Mouse (Mus musculus): ENCODE results near the gene Lrrc2.

Gene Lrrc2

DNA sequence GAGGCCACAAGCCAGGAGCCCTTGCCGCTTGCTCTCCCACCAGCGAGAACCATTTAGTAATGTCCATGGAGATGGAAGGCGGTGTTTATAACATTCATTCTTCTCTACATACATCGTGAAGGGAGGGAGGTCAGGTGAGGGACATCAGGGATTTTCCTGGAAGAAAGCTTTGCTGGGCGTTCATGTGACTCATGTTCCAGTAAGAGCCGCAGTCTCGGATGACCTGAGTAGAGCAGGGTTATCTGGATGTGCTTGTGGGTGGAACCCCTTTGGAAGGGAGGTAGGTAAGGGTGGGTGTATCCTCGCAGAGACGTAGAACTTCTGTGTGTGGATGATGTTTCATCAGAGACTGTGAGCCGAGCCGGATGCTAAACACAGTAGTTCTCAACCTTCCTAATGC, at the start of gene Lrrc2:
Gene Lrrc2, plus strand, starts transcription at position 149 of the 400 bp plus-strand sequence.
- no peak for DNase-seq (ENCODE audit: inconsistent age in 2 of 2, low spot score in 1 of 2)

DNA sequence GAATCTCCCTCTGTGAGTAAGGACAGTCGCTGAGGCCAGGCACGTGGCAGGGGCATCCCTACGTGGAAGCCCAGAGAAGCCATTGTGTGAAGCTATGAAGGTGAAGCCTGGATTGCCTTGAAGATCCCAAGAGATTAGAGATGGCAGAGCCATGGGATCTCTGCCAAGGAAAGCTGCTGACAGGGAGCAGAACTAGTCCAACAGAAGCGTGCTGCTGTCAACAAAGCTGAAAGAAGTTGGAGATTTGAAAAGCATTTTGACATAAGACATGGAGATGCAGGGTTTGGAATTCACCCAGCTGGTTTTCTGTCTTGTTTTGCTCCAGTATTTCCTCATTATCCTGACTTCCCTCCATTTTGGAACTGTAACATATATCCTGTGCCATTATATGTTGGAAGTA, 49.1 kb upstream of the Lrrc2 start:
- peak in 1 of 2 experiments; percentile 48 for DNase-seq (ENCODE audit: inconsistent age in 2 of 2, low spot score in 1 of 2)

DNA sequence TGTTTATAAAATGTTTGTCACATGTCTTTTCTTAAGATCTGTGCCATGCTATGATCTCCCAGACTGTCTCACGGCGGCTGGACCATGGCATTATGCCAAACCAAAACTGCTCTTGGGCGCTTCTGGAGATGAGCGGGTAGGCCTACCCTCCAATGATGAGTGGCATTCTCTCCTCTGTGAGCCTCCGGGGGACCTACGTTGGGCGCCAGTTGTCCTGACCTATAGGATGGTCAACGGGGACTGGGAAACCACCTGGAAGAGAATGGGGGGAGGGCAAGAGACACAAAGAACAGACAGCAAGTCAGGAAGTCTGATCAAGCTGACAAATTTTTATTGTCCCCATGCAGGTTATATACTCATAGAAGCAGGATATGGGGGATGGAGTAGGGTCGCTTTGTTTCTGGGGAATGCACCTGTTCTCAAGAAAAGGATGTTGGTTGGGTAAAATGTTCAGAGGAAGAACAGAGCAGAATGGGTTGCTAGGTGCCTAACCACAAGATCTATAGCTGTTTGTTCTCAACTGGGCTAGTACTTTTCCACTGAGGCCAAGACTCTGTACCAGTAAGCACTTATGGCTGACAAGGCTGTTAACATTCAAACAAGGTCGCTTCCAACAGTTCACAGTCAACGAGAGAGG, 44.0 kb upstream of the Lrrc2 start:
- DNase-seq (ENCODE audit: inconsistent age in 2 of 2, low spot score in 1 of 2): no peak

DNA sequence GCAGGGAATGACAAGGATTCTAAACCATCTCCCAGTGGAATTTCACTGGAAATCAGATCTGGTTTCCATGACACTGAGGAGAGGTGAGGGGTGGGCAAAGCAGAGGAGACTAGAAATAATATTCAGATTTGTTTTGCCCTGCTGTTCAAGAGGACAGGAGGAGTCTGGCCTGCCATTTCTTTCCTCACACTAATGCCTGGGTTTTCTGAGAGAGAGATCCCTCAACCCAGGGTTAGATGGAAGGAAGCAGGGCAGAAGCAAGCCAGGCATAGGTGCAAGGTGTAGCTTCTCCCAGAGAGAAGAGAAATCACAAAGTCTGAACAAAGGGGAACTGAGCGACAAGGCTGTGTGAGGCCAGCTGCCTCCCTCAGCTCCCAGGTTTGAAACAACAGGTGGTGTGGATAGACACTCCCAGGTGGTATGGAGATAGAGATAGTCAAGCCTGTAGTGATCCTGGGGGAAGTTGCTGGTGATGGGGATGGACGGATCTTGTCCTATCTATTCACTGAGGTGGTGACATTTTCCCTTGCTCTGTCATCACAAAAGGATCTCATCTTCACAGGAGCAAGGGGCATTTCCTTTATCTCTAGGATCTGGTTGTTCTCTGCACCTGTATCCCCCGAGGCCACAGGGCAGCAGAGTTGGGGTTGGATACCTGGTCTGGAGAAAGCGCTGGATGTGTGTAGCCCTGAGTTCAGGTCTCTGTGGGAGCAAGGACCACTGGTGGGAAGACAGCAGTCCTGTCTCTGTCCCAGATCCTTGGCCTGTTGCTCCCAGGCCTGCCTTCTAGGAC, 43.3 kb upstream of the Lrrc2 start:
- DNase-seq (ENCODE audit: inconsistent age in 2 of 2, low spot score in 1 of 2): no peak

DNA sequence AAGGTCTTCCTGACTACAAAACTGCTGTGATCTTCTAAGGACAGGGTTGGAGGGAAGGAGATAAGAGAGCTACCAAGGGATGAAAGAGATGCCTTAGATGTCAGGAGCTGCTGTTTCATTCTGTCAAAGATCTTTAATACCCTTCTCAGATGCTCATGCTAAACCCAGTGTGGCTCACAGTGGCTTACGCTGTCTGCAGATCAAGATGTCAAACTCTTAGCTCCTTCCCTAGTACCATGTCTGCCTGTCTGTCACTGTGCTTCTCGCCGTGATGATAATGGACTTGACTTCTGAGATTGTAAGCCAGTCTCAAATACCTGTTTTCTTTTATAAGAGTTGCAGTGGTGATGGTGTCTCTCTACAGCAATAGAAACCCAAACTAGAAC, 42.7 kb upstream of the Lrrc2 start:
- no peak for DNase-seq (ENCODE audit: inconsistent age in 2 of 2, low spot score in 1 of 2)

DNA sequence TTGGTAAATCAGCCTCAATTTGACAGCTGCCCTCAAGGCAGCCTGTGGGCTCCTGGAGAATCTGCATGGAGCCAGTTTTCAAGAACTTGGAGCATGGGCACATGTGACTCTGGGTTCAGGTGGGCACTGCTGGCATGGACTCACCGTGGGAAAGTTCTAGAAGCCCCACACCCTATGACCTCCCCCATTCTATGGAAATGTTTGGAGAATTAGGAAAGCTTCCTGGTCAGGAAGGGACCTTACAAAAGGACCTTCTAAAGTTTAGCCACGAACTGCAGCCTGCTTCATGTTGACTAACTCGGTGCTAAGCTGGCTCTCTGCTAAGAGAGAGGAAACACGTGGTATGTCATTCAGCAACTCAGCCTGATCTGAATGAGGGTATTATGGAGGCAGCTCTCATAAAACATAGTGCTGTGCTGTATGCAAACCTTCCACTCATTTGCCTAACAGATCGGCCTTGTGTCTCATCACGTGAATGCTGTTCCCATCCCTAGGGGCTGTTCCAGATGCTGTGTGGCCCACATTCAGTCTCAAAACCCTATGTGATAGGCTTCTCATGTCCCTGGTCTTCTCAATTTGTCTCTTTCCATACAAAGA, 41.9 kb upstream of the Lrrc2 start:
- no peak for DNase-seq (ENCODE audit: inconsistent age in 2 of 2, low spot score in 1 of 2)

DNA sequence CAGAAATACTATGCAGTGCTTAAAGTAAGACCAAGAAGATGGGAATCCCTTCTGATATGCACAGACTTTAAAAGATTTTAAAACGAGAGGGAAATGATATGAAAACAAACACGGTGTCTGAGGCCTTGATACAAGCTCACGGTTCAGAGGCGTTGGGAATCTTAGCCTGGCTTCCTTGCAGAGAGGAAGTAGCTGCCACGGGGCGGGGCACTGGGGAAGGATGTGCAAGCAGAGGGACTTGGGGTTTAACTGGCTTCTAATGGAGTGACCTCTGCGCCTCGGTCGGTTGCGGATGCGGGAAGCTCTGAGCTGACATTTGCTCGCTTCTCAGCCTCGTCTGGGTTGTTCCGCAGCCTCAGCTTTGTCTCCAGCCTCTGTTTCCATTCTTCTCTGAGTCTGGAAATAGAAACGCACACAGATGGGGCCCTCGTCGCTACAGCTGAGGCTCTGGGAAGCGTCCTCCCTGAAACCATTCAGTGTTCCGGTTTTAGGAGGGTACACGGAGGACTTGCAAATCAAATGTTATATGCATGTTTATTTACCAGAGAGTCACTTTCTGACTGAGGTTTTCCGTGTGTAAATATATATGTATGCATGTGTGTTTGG, 36.6 kb upstream of the Lrrc2 start:
- no peak for DNase-seq (ENCODE audit: inconsistent age in 2 of 2, low spot score in 1 of 2)

DNA sequence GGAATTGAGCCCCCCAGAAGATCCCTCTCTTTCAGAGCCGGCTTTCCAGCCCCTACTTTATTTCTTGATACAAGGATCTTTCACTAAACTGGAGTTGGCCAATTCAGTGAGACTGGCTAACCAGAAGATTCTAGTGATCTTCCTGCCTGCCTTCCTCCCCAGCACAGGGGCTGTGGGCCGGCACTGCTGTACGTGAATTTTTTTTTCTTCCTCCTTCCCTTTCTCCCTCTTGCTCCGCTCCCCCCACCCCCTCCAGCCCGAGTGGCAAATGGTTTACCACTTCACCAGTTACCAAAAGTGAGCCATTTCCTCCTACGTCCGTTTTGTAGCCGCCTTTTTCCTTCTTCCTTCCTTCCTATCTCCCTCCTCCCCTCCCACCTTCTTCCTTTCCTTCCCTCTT, 35.9 kb upstream of the Lrrc2 start:
- no peak for DNase-seq (ENCODE audit: inconsistent age in 2 of 2, low spot score in 1 of 2)

DNA sequence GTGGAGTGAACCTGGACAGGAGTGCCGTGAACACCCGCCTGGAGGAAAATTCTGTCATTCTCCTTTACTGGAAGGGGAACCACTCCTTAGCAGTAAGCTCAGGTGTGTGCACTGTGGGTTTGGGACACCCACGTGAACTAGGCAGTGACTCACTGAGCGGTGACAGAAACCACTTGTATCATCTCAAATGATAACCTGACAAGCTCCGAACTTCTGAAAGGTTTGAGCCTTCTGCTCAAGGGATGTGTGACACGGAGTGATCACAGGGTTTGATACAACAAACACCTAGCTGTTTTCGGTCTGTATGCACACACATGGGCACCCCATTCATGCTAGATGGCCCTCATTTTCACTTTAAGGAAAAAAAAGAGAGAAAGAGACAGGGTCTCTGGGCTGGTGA, 34.6 kb upstream of the Lrrc2 start, which contains the start of gene Fam240a:
Gene Fam240a, minus strand, starts transcription at position 76 of the 400 bp plus-strand sequence.
- no peak for DNase-seq (ENCODE audit: inconsistent age in 2 of 2, low spot score in 1 of 2)

DNA sequence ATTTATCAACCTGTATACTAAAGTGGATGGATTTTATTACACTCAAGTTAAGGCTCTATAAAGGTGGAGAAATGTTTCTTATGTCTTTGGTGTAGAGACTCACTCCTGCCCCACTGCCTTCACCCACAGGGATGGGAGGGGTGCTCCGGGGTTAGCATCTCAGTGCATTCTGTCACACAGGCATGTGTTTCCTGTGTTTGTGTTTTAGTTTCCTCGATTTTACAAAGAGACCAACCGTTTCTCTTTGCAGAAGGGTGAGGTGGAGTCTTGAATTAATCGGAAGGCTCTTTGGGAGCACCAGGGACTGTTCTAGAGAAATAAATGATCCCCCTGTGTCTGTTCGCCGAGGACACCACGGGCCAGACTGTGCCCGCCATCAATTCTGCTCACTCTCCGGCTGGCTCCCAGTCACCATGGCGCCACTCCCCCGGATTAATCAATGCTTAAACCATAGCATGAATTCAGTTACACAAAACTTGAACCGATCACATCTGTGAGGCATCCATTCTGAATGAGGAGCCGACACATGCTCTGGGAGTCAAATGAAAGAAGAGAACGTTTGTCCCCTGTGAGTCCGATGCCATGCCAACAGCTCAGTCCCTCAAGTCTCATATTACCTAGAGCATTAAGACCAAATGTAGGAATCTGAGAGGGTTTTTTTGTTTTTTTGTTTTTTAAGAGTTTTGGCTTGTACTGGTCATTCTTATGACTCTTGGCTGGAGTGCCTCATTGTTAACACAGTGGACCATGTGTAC, 30.5 kb upstream of the Lrrc2 start:
- no peak for DNase-seq (ENCODE audit: inconsistent age in 2 of 2, low spot score in 1 of 2)

DNA sequence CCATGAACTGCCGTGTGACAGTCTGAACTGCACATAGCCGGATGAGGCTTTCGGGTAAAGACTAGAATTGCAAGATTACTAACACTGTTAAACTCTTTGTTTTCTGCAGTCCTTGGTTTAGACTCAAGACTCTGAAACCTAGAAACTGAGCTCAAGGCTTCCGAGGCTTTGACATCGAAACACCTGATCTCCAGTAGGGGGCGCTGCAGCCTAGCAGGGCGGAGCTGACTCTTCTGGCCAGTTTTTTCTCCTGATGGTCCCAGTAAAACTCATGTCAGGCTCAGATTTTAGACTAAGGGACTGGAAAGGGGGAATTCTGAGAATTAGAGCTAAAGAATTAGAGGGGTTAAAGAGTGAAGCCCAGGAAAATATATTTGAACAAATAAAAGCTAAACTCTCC, 28.6 kb upstream of the Lrrc2 start:
- DNase-seq (ENCODE audit: inconsistent age in 2 of 2, low spot score in 1 of 2): peak; percentile 68 to 90

DNA sequence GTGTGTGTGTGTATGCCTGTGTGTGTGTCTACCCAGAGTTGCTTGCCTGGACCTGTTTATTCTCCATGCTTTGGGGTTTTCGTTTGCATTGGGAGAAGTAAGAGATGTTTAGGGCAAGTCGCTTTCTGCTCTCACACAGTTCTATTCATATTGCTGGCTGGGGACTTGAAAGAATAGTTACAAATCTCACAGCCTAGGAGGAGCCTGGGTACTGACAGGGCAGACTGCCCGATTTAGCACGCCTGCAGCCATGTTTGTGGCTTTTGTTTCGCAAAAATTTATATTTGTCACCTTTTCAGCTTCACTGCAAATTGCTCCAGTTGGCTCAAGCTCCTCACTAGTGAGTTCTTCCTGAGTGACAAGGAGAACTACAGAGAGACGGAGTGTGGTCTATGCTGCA, 19.8 kb upstream of the Lrrc2 start:
- no peak for DNase-seq (ENCODE audit: inconsistent age in 2 of 2, low spot score in 1 of 2)

DNA sequence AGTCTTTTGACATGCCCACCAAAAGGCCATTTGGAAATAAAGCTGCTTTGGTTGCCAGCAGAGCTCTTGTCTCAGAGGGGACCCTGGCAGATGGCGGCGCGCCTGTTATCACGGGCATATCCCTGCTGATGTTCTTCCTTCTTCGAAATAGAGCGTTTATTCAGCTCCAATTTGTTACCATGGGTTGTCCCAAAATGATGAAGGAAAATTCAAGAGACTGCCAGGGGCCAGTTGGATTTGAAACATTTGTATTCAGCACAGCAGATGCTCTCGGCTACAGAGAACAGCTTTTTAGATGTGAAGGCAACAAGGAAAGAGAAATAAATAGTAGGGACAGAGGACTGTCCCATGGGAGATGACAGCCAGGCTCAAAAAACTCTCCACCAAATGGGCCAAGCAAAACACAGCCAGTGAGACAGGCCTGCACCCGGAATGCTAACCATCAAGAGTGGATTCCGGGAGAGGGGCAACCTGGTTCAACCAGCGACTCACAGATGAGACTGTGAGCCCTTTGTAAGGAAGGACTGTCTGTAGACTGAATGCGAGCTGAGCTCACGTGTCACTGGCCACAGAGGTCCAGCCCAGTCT, 17.4 kb upstream of the Lrrc2 start:
- no peak for DNase-seq (ENCODE audit: inconsistent age in 2 of 2, low spot score in 1 of 2)

DNA sequence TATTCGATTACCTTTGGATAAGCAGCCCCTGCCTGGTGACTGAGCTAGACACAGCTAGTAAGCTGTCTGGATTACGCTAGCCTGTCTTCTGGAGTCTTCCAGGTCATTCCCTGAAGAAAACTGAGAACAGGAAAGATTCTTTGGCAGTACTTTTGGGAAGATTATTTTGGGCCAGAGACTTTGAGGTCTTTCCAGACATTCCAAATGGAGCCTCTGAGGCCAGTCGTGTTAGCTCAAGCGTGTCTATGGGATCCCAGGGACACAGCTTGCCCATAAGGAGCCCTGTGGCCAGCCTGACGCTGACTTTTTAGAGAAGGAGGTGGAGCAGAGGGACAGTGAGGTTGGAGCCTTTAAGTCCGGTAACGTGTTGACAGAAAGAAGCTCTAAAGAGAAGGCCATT, 15.4 kb upstream of the Lrrc2 start:
- no peak for DNase-seq (ENCODE audit: inconsistent age in 2 of 2, low spot score in 1 of 2)

DNA sequence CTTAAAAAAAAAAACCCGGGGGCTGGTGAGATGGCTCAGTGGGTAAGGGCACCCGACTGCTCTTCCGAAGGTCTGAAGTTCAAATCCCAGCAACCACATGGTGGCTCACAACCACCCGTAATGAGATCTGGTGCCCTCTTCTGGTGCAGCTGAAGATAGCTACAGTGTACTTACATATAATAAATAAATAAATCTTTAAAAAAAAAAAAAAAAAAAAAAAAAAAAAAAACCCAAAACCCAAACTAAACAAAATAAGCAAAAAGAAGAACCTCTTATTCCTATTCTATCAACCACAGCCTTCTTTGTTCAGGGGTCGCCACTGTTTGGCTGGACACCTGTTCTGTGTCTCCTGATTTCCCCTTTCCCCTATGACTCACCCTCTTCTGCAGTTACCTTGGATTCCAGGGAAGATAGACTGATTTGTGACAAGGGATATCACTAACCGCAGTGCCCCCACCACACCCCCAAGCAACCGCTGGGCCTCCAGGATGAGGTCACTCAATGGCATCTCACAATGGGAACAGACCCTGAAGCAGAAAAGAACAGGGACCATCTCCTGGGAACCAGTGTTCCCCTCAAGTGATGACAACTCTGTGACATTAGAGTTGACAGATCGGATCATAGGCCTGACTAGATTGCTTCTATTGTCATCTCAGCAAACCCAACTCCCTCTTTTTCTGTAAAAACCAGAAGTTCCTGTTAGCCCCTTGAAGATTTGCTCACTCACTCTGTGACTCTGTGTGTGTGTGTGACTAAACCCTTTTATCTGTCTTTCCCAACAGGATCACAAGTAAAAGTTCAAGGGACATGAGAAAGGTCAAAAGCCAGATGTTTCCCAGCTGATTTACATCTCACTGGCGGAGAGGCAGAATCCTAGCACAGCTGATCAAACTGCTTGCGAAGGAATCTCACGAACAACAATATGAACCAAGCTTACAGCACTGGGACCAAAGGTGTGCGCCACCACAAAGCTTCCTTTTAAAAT, 13.5 kb upstream of the Lrrc2 start:
- peak; percentile 73 to 88 for DNase-seq (ENCODE audit: inconsistent age in 2 of 2, low spot score in 1 of 2)

DNA sequence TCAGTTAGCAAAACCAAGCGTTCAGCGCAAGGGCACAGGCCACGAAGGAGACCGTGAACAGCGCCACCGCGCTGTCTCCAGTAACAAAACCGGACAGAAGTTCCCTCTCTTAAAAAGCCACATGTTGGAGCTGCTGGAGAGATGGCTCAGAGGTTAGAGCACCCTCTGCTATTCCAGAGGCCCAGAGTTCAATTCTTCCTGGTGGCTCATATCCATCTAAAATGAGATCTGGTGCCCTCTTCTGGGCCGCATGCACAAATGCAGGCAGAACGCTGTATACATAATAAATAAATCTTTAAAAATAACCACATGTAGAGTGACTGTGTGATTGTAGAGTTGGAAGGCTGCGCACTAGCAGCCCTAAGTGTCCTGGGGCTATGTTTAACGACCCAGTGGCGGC, 7.1 kb upstream of the Lrrc2 start:
- peak in 1 of 2 experiments; percentile 62 for DNase-seq (ENCODE audit: inconsistent age in 2 of 2, low spot score in 1 of 2)

DNA sequence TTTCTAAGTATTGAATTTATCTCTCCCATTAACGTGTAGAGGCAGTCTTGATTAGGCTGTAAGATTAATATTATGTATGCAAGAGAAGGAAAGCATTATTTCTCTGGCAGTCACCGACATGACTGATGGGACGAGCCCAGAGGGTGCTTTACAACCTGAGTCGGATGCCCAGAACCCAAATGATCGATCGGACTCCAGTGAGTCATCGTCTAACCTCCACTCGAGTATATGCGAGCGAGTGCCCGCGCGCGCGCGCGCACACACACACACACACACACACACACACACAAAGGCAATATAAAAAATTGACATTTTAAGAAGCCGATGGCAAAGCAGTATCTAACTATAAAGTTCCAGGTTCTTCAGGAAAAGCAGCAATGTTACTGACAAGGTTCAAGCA, 6.0 kb upstream of the Lrrc2 start:
- DNase-seq (ENCODE audit: inconsistent age in 2 of 2, low spot score in 1 of 2): no peak

DNA sequence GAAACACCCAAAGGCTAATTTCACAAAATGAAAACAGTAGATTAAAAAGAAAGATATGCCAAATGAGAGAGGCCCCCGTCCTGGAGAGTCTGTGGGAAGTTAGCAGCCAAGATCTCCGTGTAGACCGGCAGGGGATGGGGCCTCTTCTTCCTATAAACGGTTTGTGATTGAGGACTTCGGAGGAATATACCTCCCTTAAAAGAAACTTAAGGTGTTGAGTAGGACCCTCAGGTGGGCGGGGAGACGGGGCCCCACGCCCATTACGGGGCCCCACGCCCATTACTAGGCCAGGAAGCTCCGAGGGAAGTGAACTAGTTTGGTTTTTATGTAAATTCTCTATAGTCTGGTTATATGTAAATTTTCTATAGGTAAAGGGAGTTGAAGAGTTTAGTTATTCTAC, 5.4 kb upstream of the Lrrc2 start, which contains the start of gene Tdgf1:
Gene Tdgf1, minus strand, starts transcription at position 233 of the 400 bp plus-strand sequence.
- no peak for DNase-seq (ENCODE audit: inconsistent age in 2 of 2, low spot score in 1 of 2)

DNA sequence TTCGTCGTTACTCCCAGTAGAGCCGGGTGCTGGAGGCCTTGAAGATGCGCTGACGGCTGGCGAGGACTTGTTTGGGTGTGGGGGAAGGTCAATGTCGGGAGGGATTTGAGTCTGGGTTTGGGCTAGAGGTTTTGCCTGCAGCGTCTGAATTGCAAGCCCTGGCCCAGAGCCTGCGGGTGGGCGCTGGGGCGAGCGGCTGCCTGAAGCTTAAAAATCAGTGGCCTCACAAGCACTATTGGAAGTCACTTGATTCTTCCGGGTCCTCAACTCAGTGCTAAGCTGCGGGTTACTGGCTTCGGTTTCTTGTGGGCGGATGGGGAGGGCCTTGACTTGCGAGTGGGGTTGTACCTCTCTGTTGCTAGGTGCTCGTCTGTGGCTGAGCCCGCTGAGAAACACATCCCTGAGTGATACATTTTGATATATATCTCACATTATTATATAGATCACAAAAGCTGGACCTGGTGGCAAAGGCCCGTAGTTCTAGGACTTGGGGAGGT, 4.7 kb upstream of the Lrrc2 start:
- DNase-seq (ENCODE audit: inconsistent age in 2 of 2, low spot score in 1 of 2): peak in 1 of 2 experiments; percentile 63
